Mouse (Mus musculus) gastrocnemius, postnatal 4 days (tissue): ENCODE measurements around the gene Elp5. TPM values are rescaled to one million over a fixed set of nuclear protein-coding genes. Genes with fewer than 3 reads are reported as not detected.

Source experiments
- DNase-seq, 2 experiments: peaks; one replicate each; pipeline ENCODE4 v3.0.0; 2021 to 2022; ENCODE audit warnings: low spot score in 2 of 2, mixed read lengths in 2 of 2
- total RNA-seq, 2 experiments: library from RNA; stranded (reverse); gene quantifications; 2 replicates each; pipeline ENCODE4 v1.2.3; 2021

Elp5 gene
- total RNA-seq, 2 experiments from 2014 or later: 61.9 to 63.7 TPM

DNA sequence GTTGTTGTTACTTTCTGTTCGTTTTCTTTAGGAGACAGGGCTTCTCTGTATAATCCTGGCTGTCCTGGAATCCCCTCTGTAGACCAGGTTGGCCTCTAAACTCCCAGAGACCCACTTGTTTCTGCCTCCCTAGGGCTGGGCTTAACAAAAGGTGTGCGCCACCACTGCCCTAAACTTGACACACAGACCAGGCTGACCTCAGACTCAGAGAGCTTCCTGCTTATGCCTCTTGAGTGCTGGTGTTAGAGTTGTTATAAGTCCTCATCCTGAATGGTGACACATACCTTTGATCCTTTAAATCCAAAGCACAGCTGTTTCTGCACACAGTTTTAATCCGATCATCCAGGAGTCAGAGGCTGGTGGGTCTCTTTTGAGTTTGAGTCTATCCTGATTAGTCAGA, 10.6 kb upstream of the Elp5 start:
- DNase-seq: no peak

- DNase-seq: no peak
Measured at GRCm38 (mm10) chr11:69992396-69992795, 10.1 kb upstream of the Elp5 start.

DNA sequence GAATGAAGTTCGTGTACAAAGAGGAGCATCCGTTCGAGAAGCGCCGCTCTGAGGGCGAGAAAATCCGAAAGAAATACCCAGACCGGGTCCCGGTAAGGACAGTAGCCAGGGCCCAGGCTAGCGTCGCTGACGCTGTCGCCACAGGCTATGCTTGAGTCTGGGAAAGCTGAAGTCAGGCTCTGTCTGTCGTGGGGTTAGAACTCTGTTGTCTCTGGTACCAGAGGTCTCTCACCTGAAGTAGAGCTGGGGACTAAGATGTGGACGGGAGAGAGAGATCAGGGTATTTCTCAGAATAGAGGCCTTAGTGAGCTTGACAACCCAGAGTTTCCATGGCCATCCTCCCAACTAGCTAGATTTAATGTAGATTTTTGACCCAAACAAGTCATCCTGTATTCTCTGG, 9.4 kb upstream of the Elp5 start:
- no peak for DNase-seq

DNA sequence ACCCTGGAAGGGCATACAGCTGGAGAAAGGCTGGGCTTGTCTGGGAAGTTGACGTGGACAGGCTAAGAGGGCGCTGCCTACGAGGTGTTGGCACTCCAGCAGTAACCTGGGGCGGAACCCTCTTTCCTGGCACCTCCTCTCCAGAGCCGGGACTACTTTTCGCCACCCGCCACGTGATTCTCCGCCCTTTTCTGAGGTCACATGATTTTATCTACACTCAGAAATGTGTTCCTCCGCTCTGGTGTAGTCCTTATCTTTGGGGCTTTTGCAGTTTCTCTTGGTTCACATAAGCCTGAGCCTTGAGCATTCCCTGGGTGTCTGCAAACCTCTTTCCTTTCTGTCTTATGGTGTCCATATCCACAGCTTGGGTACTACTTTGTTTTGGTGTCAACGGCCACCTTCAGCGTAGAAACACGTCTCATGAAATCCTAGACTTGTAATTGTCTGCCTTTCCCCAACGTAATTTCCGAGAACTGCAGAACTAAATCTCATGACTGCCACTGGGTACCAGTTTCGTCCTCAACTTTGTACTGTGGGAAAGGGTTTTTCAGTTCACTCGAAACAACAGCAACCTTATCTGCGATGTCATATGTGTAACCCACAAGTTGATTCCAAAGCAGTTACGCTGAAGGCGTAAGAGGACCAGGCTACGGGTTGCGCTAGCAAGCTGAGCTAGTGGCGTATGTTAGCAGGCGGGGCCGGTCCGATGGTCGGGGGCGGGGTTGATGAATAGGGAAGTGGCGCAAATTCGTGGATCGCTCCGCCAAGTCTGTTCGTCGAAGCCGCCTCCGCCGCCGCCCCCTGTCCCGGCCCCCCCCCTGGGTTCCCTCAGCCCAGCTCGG, 8.8 kb upstream of the Elp5 start, which contains the start of gene Gabarap:
Gabarap (plus strand) TSS at position 294 of the 842 bp plus-strand sequence.
- DNase-seq: peak; percentile 93 to 98

- DNase-seq: no peak
Measured at GRCm38 (mm10) chr11:69989949-69990348, 7.6 kb upstream of the Elp5 start.

DNA sequence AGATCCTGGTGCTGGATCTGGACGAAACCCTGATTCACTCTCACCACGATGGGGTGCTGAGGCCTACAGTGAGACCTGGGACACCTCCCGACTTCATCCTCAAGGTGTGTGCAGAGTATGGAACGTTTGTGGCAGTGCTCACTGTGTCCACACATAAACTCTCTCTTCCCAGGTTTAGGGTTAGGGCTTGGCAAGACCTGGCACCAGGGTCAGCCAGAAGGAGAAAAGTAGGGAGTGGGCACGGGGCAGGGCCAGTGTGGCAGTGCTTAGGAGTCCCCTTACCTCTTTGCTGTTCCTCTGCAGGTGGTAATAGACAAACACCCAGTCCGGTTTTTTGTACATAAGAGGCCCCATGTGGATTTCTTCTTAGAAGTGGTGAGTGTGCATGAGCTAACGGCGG, 2.1 kb upstream of the Elp5 start:
- DNase-seq: no peak

GRCm38 (mm10) chr11:69983377-69983776, 1.1 kb upstream of the Elp5 start:
- no peak for DNase-seq

DNA sequence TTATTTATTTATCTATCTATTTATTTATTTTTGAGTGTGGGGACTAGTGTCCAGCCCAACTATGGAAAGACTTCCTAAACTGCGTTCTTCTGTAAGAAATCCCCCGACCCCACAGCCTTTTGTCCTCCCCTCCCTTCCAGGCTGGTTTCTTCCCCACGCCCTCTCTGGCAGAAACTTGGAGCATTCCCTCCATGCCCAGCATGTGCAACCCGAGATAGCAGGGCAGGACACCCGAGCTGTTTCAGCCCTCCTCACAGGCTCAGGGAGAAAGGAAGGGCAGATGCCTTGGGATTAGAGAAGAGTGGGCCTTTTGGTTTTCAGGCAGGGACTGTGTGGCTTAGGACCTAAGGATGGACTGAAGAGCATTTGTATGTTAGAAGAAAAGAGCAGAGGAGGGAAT, 560 bp upstream of the Elp5 start:
- DNase-seq: no peak

- DNase-seq: no peak
Measured at GRCm38 (mm10) chr11:69981141-69981762, 1.1 kb downstream of the Elp5 start, which contains the start of gene Ctdnep1. Ctdnep1 (plus strand) TSS chr11:69981156.

DNA sequence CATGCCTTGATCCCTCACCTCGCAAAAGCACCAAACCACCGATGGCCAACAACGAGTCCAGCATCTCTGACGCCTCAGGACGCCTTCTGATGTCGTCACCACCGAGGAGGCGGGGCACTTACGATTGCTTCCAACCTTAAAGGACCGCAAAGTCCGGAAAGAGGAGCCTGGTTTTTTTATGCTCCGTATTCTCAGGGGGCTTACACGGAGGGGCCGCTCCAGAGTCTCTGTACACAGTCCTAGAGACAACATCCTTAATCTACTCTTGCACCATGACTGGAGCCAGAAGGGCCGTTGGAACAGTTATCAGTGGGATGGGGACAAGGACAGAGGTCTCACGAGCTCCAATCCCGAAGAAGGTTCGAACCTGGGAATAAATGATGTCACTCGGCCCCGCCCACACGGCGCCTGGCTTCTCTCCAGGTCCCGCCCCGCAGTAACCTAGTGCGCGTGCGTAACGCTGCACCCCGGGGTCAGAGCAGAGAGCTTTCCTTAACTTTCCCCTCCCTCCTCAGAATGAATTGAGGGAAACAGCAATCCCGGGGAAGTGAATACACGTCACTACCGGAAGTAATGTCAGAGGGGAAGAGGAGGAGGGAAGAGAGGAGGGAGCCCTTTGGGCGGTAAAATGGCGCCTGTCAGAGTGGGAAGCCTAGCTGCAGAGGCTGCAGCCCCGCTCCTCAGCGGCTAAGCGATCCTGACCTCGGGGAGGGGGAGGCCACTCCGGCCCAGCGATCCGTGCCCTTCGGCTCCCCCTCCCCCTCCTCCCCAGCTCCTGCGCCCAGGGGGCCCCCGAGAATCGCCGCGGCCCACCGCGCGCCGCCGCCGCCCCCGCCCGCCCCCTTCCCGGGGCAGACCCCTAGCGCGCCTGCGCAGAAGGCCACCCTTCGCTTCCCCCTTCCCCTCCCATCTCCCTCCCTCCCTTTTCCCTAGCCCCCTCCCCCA, 1.8 kb downstream of the Elp5 start:
- DNase-seq: peak; percentile 95

DNA sequence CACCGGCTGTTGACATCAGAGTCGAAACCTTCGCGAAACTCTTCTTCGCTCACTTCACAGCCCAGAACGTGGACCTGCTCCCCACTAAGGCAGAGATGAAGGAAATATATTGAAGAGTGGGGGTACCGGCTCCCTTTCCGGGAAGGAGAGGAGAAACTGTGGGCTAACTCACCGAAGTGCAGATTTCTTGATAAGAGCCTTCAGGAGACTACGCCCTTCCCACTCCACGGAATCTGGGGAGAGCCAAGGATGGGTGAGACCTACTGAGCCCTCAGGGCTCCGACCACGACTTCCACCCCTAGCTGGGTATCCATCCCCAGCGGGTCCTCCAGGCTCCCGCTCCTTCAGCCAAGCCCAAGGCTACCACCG, 2.5 kb downstream of the Elp5 start:
- no peak for DNase-seq

- no peak for DNase-seq
Measured at GRCm38 (mm10) chr11:69976271-69976670, 6.0 kb downstream of the Elp5 start.

- DNase-seq: no peak
Measured at GRCm38 (mm10) chr11:69974907-69975306, 7.4 kb downstream of the Elp5 start.

DNA sequence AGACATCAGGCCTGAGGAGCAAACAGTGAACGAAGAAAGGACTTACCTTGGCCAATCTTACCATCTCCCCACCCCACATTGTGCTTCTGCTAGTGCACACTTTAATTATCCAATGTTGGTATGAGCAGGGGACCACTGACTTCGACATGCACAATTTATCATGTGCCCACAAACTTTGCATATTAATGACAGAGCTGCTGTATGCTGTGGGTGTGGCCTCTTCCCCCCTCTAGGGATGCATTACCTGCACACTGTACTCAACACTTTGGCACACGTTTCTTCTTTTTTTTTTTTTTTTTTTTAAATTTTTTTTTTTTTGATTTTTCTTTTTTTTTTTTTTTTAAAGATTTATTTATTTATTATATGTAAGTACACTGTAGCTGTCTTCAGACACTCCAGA, 11.5 kb downstream of the Elp5 start:
- no peak for DNase-seq

DNA sequence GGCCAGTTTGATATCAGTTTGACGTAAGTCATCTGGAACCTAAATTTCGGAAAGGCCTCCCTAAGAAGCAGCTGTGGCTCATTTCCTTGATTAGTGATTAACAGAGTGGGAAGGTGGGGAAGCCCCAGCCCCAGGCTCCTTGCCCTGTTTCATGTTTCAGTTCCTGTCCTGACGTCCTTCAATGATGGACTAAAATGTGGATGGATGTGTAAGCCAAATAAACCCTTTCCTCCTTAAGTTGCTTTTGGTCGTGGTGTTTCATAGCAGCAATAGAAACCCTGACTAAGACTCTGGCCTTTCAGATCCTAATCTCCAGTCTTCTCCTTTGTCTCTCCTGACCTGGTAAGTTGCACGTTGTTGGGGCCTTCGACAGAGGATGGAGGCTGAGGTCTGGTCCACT, 12.1 kb downstream of the Elp5 start:
- DNase-seq: no peak

GRCm38 (mm10) chr11:69968793-69969192, 13.5 kb downstream of the Elp5 start:
- DNase-seq: no peak

GRCm38 (mm10) chr11:69966860-69967517, 15.3 kb downstream of the Elp5 start:
- DNase-seq: no peak

- peak in 1 of 2 experiments; percentile 35 for DNase-seq
Measured at GRCm38 (mm10) chr11:69966006-69966859, 16.1 kb downstream of the Elp5 start.

DNA sequence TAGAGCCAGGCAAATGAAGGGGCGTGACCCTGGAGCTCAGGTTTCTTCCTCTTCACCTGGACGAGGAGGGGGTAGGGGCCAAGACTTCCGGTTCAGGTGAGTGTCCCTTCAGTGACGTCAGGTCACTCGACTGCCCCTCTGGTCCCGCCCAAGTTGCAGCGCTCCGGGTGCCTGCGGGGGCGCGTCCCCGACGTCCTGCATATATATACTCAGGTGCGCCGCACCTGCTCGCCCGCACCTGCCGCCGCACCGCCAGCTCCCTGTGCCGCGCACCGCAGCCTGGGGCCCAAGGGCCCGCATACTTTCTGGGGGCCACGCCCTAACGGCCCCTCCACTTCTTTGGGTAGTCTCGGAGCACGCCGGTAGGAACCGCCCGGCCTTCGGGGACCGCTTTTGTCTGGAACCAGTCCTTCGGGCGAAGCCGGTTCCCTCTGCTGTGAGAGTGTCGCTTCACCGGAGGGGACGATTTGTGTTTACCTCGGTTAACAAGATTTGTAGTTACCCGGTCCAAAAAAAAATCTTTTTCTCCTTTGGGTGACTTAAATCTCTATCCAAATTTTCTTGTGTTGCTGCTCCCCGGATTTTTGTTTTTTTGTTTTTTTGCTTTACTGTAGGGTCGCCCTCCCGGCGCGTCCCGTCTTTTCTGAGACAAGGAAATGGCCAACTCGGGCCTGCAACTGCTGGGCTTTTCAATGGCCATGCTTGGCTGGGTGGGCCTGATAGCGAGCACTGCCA, 16.9 kb downstream of the Elp5 start:
- peak in 1 of 2 experiments; percentile 11 for DNase-seq
